Comparison of ENCODE assay signal across 16 mouse cellular contexts in the genomic region with DNA sequence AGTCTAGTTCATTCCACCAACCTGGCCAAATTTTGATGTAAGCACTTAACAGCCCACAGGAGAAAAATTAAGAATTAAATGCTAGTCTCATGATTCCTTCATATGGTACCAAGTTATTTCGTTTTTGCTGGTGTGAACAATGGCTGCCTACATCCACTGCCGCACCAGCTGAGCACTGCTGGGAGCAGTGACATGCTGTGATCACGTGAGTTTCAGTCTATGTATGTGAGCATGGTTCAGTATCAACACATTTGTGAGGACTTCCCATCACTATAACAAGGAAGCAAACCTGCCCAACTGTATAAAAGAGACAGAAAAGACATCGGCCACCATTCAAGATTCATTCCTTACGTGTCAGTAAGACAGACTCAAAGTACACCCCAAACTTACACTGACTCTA.
"Had no signal": no experiment of that assay in that cellular context is flagged by ENCODE, and none has a peak within 500 bp of the region (broad histone marks: within the 10 kb centered on the region; RNA-seq: fewer than 3 reads in every experiment).

No protein-coding gene starts in this region.

- H3K4me2 ChIP-seq: neural tube, embryonic 13.5 days; neural tube, embryonic 15.5 days; stomach, embryonic 15.5 days had no signal

- H3K9me3 ChIP-seq: neural tube, embryonic 13.5 days; neural tube, embryonic 15.5 days; stomach, embryonic 15.5 days had no signal

- H3K27me3 ChIP-seq: neural tube, embryonic 15.5 days; stomach, embryonic 15.5 days had no signal

- H3K27ac ChIP-seq: neural tube, embryonic 13.5 days; neural tube, embryonic 15.5 days; stomach, embryonic 15.5 days; stomach, postnatal 0 days had no signal

- H3K4me3 ChIP-seq: neural tube, embryonic 13.5 days; neural tube, embryonic 15.5 days; stomach, embryonic 15.5 days had no signal

- H3K4me1 ChIP-seq: neural tube, embryonic 15.5 days; stomach, embryonic 15.5 days had no signal

- DNase-seq: retina, postnatal 1 day; right cerebral cortex, adult 18-20 months; right cerebral cortex, postnatal 14 days; right cerebral cortex, postnatal 25 days; right cerebral cortex, postnatal 4 days; spleen, adult 18-20 months; thymus, adult 18-20 months; thymus, adult 2 months; thymus, postnatal 14 days; thymus, postnatal 25 days; thymus, postnatal 36 days; thymus, postnatal 4 days had no signal

- H3K36me3 ChIP-seq: neural tube, embryonic 13.5 days; neural tube, embryonic 15.5 days; stomach, embryonic 15.5 days had no signal

- H3K9ac ChIP-seq: neural tube, embryonic 13.5 days; neural tube, embryonic 15.5 days; stomach, embryonic 15.5 days had no signal
